Mouse (Mus musculus): Measurements from ENCODE around the gene Ccn1.

Ccn1 gene

GRCm38 (mm10) chr3:145649852-145650202, at the start of gene Ccn1:
Gene Ccn1 (minus strand): TSS chr3:145649981.
- DNase-seq (ENCODE audit: low read depth in 1 of 2, low spot score in 2 of 2): no peak

- no peak for DNase-seq (ENCODE audit: low read depth in 1 of 2, low spot score in 2 of 2)
These were observed 43.6 kb upstream of the Ccn1 start for GRCm38 (mm10) chr3:145693361-145693760.

- DNase-seq (ENCODE audit: low read depth in 1 of 2, low spot score in 2 of 2): no peak
These were observed 42.3 kb upstream of the Ccn1 start for GRCm38 (mm10) chr3:145692037-145692436.

- DNase-seq (ENCODE audit: low read depth in 1 of 2, low spot score in 2 of 2): no peak
These were observed 41.6 kb upstream of the Ccn1 start for GRCm38 (mm10) chr3:145691415-145691814.

GRCm38 (mm10) chr3:145689271-145689670, 39.5 kb upstream of the Ccn1 start:
- DNase-seq (ENCODE audit: low read depth in 1 of 2, low spot score in 2 of 2): no peak

- no peak for DNase-seq (ENCODE audit: low read depth in 1 of 2, low spot score in 2 of 2)
These were observed 38.1 kb upstream of the Ccn1 start for GRCm38 (mm10) chr3:145687836-145688235.

GRCm38 (mm10) chr3:145684604-145685441, 35.0 kb upstream of the Ccn1 start:
- no peak for DNase-seq (ENCODE audit: low read depth in 1 of 2, low spot score in 2 of 2)

GRCm38 (mm10) chr3:145684201-145684600, 34.4 kb upstream of the Ccn1 start:
- DNase-seq (ENCODE audit: low read depth in 1 of 2, low spot score in 2 of 2): no peak

- DNase-seq (ENCODE audit: low read depth in 1 of 2, low spot score in 2 of 2): no peak
These were observed 31.7 kb upstream of the Ccn1 start for GRCm38 (mm10) chr3:145681348-145681935.

GRCm38 (mm10) chr3:145680686-145681085, 30.9 kb upstream of the Ccn1 start:
- DNase-seq (ENCODE audit: low read depth in 1 of 2, low spot score in 2 of 2): no peak

GRCm38 (mm10) chr3:145676212-145676611, 26.4 kb upstream of the Ccn1 start:
- DNase-seq (ENCODE audit: low read depth in 1 of 2, low spot score in 2 of 2): no peak

- DNase-seq (ENCODE audit: low read depth in 1 of 2, low spot score in 2 of 2): no peak
These were observed 25.0 kb upstream of the Ccn1 start for GRCm38 (mm10) chr3:145674815-145675214.

GRCm38 (mm10) chr3:145666383-145666782, 16.6 kb upstream of the Ccn1 start:
- DNase-seq (ENCODE audit: low read depth in 1 of 2, low spot score in 2 of 2): no peak

GRCm38 (mm10) chr3:145656993-145657713, 7.4 kb upstream of the Ccn1 start:
- no peak for DNase-seq (ENCODE audit: low read depth in 1 of 2, low spot score in 2 of 2)

GRCm38 (mm10) chr3:145654944-145655343, 5.2 kb upstream of the Ccn1 start:
- DNase-seq (ENCODE audit: low read depth in 1 of 2, low spot score in 2 of 2): no peak

- DNase-seq (ENCODE audit: low read depth in 1 of 2, low spot score in 2 of 2): no peak
These were observed 4.2 kb upstream of the Ccn1 start for GRCm38 (mm10) chr3:145654028-145654427.

GRCm38 (mm10) chr3:145653191-145653940, 3.6 kb upstream of the Ccn1 start:
- no peak for DNase-seq (ENCODE audit: low read depth in 1 of 2, low spot score in 2 of 2)

GRCm38 (mm10) chr3:145652322-145653131, 2.7 kb upstream of the Ccn1 start:
- no peak for DNase-seq (ENCODE audit: low read depth in 1 of 2, low spot score in 2 of 2)

GRCm38 (mm10) chr3:145651978-145652321, 2.2 kb upstream of the Ccn1 start:
- no peak for DNase-seq (ENCODE audit: low read depth in 1 of 2, low spot score in 2 of 2)

Data from monocyte, adult 2 months (primary cell).